Mouse (Mus musculus): Measurements from ENCODE around the gene Brip1.

DNA sequence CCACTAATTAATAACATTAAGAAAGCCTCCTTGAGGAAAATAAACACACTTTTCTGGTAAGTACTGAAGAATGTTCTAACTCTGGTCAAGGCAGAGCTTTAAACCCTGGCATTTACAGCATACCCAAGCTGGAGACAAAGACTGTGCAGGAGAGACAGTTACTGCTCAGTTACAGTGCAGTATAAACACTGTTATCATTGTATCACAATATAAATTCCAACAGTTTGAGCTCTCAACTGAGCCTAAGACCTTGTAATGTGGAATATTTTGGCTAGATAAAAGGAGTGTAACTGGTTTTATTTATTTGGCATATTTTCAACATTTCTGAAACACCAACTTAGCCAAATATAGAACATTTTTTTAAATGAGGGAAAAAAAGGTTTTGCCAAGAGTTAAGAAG, 112.2 kb downstream of the Brip1 start:
- TF ChIP-seq CTCF (IDR thresholded peaks at IDR 0.05; ENCODE audit: insufficient read depth, low read length) (no peak), POLR2A (IDR thresholded peaks at IDR 0.05; ENCODE audit: borderline replicate concordance, extremely low read depth, low read depth, low read length) (no peak)
